Mouse (Mus musculus) heart, postnatal 0 days (tissue): ENCODE data around the gene Gm16867. TPM values are rescaled to one million over a fixed set of nuclear protein-coding genes. Genes with fewer than 3 reads are reported as not detected.

Experiments
- polyA plus RNA-seq: library from polyadenylated mRNA; unstranded; fragments of >200 nt; fragmentation: Nextera tagmentation; extraction: Ambion mirVana; gene quantifications from 2 replicates; pipeline ENCODE4 v1.2.1, GENCODE M21; 2015
- total RNA-seq: library from RNA; depleted of rRNA; stranded (reverse); fragments of >200 nt; gene quantifications from 2 replicates; pipeline ENCODE4 v1.2.3, GENCODE M21; 2014; ENCODE audit warnings: low replicate concordance; rRNA removed

The Gm16867 gene
- total and polyA plus RNA-seq, 2 experiments from 2014 or later: not detected

Other genes with a start within 250 kb of the Gm16867 start
- not detected in 2 replicates for gene Synb, start 209.1 kb downstream of the Gm16867 start, total RNA-seq
- not detected in 2 replicates for gene Synb, start 209.1 kb downstream of the Gm16867 start, polyA plus RNA-seq
- not detected in 2 replicates for gene Gm27179, start 9.2 kb upstream of the Gm16867 start, total RNA-seq
- gene Gm27179, start 9.2 kb upstream of the Gm16867 start, polyA plus RNA-seq: 0.04 TPM in 1 of 2 replicates, not detected in the other
- gene Entpd4b, start 52.1 kb upstream of the Gm16867 start, total RNA-seq: 19.8 and 30.4 TPM in 2 replicates
- gene Entpd4b, start 52.1 kb upstream of the Gm16867 start, polyA plus RNA-seq: 17.2 and 17.7 TPM in 2 replicates